Mouse (Mus musculus): Measurements from ENCODE around the gene Gm6583.
A peak's percentile ranks its signal among the peaks of the same experiment; 100 is the strongest.

Gene Gm6583

GRCm38 (mm10) chr5:112367338-112367737, 11.5 kb upstream of the Gm6583 start:
- no peak for DNase-seq

GRCm38 (mm10) chr5:112366879-112367278, 11.0 kb upstream of the Gm6583 start:
- DNase-seq: no peak

GRCm38 (mm10) chr5:112364184-112364797, 8.5 kb upstream of the Gm6583 start:
- DNase-seq: no peak

- DNase-seq: no peak
Observed at GRCm38 (mm10) chr5:112360077-112360476, 4.2 kb upstream of the Gm6583 start.

GRCm38 (mm10) chr5:112359520-112359919, 3.7 kb upstream of the Gm6583 start:
- no peak for DNase-seq

- no peak for DNase-seq
Observed at GRCm38 (mm10) chr5:112356322-112356721, 489 bp upstream of the Gm6583 start.

GRCm38 (mm10) chr5:112355493-112355892, 340 bp downstream of the Gm6583 start:
- no peak for DNase-seq

GRCm38 (mm10) chr5:112349169-112349568, 6.7 kb downstream of the Gm6583 start:
- no peak for DNase-seq

- no peak for DNase-seq
Observed at GRCm38 (mm10) chr5:112346211-112346965, 9.4 kb downstream of the Gm6583 start.

- DNase-seq: no peak
Observed at GRCm38 (mm10) chr5:112344092-112344960, 11.5 kb downstream of the Gm6583 start.

- no peak for DNase-seq
Observed at GRCm38 (mm10) chr5:112343205-112343595, 12.6 kb downstream of the Gm6583 start.

GRCm38 (mm10) chr5:112342463-112343204, 13.2 kb downstream of the Gm6583 start, which contains the start of the genes Srrd and Hps4:
TSS of gene Srrd (minus strand) at chr5:112343040.
TSS of gene Hps4 (plus strand) at chr5:112343083.
- peak; percentile 93 for DNase-seq

- DNase-seq: no peak
Observed at GRCm38 (mm10) chr5:112339215-112339614, 16.6 kb downstream of the Gm6583 start.

GRCm38 (mm10) chr5:112337004-112337403, 18.8 kb downstream of the Gm6583 start:
- no peak for DNase-seq

- peak; percentile 65 for DNase-seq
Observed at GRCm38 (mm10) chr5:112335473-112335872, 20.4 kb downstream of the Gm6583 start.

GRCm38 (mm10) chr5:112329805-112330564, 25.8 kb downstream of the Gm6583 start:
- no peak for DNase-seq

GRCm38 (mm10) chr5:112327854-112328253, 28.0 kb downstream of the Gm6583 start:
- no peak for DNase-seq

- DNase-seq: no peak
Observed at GRCm38 (mm10) chr5:112326446-112327009, 29.3 kb downstream of the Gm6583 start.

- DNase-seq: peak; percentile 96
Observed at GRCm38 (mm10) chr5:112325546-112326445, 30.0 kb downstream of the Gm6583 start, which contains the start of gene Tfip11. TSS of gene Tfip11 (plus strand) at chr5:112326358.
